Mouse (Mus musculus): ENCODE measurements around the gene Rln1.

Rln1 gene

DNA sequence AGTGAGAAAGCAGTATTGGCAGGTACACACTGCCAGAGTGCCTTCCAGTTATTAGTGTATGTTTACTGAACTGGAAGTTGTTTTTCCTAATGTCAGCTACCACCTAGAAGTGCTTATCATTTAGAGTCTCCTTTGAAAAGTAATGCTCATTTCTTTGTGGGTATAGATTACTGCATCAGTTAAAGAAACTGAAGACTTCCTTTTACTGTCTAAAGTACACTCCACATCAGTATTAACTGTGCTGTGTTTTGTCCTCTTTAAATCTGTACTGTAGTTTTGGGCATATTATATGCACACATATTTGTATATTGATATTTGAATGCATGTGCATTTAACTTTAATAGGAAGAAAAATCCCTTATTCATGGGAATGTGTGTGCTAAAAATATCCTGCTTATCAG is 38.3 kb downstream of the Rln1 start:
- DNase-seq (ENCODE audit: low spot score) = no peak

DNA sequence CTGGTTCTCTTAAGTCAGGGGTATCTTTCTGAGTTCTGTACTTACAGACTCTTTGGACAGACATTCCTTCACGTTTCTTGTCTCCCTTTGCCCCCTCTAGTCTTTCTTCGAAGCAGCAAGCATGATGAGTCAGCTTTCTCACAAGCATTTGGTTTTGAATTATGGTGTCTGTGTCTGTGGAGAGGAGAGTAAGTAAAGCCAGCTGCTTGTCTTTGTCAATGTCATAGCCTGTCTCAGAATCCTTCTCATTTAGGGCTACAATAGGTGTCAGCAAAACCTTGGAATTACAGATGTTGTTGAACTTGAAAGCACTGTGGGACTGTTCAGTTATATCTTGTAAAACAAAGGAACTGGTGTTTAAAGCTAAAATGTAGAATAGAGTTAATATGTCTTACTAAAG is 39.7 kb downstream of the Rln1 start:
- DNase-seq (ENCODE audit: low spot score) = no peak

DNA sequence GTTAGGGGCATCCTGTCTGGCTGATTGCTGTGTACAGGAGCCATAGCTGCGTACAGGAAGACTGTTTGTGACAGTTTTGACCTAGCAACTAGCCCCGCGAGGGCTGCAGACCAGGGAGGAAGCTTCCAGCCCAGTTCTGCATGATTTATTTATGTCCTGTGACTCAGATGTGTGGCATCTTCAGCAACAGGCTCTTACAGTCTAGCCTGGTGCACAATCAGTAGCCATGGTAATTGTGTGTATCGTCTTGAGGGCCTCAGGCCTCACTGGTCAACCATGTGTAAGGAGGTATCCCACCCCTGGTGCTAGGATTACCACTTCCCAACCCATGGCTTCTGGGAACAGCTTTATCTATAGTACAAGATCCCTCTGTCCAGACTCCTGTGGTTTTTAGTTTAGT is 41.9 kb downstream of the Rln1 start:
- no peak for DNase-seq (ENCODE audit: low spot score)

DNA sequence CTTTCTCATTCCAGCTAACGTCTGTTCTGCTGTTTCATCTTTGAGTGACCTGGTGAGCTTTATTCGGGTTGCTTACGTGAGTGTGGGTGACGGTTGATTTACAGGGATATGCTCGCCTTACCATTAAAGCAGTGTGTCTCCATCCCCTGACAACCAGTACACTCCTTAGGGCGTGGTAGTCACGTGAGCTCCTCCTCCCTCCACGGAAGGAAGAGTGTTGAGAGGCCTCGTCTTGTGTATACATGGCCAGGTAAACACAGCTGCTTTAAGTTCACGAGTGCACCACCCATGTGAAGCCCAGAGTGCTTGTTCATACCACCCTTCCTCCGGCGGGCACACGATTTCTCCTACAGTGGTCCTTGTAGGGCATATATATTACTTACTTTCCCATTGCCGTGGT is 42.9 kb downstream of the Rln1 start:
- no peak for DNase-seq (ENCODE audit: low spot score)

DNA sequence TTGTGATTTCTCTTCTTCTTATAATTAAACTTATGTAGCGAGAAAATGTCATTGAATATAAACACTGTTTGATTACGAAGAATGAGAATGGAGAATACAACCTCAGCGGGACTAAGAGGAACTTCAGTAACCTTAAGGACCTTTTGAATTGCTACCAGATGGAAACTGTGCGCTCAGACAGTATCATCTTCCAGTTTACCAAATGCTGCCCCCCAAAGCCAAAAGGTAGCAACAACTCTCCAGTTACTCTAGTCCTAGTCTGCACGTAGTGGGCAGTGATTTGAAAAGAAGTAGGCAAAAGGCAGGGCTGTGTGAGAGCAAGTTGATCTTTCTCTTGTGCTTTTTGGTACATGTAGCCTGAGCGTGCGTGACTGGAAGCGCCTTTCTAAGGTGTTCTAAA is 46.6 kb downstream of the Rln1 start:
- DNase-seq (ENCODE audit: low spot score) = no peak

DNA sequence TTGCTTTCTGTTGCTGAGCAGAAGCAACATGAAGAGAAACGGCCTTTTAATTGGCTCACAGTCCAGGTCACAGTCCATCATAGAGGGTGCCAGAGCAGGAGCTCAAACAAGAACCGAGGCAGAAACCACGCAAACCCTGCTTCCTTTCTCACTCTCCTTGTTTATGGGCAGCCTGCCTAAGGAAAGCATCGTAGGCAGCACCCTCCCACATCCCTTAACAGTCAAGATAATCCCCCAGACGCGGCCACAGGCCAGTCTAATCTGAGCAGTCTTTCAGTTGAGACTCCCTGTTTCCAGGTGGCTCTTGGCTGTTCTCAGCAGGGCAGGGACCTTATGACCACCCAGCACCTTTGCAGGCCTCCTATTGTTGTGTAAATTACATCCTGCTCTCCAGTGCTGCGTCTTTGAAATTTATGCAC is 49.0 kb downstream of the Rln1 start:
- no peak for DNase-seq (ENCODE audit: low spot score)
